Mouse (Mus musculus): ENCODE results near the gene Arntl2. TPM values are rescaled to one million over a fixed set of nuclear protein-coding genes. Genes with fewer than 3 reads are reported as not detected.
"Not testable (repeated sequence)": the region's sequence is repeated elsewhere in the genome, so short reads cannot be mapped to it uniquely, and the experiment has no call there.

Arntl2 gene
- total RNA-seq (2022): 1 to 10 TPM in 3 of 4 experiments, under 1 TPM in 1; 0.55 to 1.7 (median 1.5) TPM

- DNase-seq (ENCODE audit: low spot score): peak; percentile 78
Observed at GRCm38 (mm10) chr6:146795924-146796545, at the start of gene Arntl2. Gene Arntl2, plus strand, starts transcription at chr6:146796055.

DNA sequence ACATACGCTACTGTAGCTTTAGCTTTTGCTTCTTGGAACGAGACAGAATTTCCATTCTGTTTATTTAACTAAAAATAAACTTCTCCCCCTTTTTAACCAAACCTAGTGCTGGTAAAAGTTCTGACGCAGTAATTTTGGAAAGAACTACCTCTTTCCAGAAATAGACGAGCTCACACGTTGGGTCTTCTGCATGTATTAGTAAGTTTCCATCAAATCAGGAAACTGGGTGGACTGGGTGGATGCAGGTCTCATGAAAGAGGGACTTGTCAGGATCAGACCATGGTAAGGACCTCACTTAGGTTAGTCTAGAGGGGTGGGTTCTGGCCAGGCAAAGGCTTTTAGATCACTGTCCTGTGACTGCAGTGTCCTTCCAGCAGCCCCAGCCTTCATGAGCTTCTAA is 49.3 kb upstream of the Arntl2 start:
- DNase-seq (ENCODE audit: low spot score): no peak

DNA sequence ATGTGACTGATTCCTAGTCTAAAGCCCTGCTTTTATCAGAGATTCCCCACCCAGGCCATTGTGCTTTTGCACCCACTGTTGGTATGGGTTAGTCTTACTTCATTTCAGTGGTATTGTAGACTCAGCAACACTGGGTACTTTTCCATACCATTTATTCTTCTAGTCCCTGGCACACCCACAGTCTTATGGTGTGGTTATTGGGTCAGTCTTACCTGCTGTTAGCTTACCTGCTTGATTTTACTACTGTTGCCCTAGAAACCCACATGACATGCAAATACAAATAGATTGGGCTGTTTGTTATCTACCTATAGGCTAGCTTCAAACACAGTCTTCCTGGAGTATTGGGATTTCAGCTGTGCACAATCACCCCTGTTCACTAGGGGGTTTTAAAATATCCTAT is 48.8 kb upstream of the Arntl2 start:
- DNase-seq (ENCODE audit: low spot score): no peak

DNA sequence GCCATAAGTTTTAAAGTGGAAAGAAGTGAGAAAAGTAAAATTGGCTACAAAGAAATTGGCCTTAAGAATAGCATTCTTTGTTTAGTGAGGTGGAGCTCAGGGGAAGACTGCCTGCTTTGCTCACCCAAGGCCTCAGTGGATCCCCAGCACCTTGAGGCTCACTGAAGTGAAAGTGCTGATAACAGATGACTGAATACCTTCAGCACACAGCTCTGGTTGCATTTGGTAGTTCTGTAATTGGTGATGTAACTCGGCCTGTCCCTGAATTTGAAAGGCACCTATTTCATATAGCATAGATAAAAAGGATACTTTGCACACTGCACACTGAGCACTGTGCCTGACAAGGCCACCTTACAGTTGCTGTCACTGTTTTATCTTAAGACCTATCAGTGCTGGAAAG is 47.6 kb upstream of the Arntl2 start:
- DNase-seq (ENCODE audit: low spot score): no peak

DNA sequence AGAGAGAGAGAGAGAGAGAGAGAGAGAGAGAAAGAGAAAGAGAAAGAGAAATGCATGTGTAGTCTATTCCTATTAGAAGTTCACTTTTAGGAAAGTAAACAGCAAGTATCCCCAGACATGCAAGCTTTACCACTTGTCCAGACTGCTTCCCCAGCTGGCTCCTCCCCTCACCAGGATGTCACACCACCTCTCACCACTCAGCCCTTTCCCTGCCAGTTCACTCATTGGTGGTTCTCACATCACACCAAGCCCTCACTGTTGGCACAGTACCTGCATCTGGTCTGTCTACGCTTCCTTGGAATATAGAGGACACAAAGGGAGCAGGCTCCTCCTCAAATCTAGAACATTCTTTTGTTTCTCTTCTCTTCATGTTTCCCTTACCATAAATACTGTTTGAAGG is 44.2 kb upstream of the Arntl2 start:
- DNase-seq (ENCODE audit: low spot score): no peak

DNA sequence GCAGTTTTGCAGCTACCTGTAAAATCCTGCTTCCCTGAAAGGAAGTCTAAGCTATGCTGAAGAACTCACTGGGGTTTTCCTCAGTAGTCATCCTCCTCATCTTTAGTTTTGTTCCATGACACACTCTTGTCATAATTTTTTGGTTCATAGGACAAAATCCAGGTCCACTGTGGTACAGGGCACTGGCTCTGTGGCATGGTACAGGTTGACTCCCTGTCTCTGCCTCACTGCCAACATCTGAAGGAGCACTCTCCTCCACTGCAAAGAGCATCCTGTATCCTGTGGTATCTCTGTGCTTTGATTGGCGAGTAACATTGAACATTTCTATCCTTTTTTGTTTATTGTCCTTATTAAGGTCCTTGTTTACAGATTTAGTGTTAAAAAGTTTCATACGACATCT is 43.7 kb upstream of the Arntl2 start:
- DNase-seq (ENCODE audit: low spot score): no peak

- DNase-seq (ENCODE audit: low spot score): no peak
Observed at GRCm38 (mm10) chr6:146752612-146753011, 43.2 kb upstream of the Arntl2 start.

- no peak for DNase-seq (ENCODE audit: low spot score)
Observed at GRCm38 (mm10) chr6:146753560-146754160, 42.2 kb upstream of the Arntl2 start.

DNA sequence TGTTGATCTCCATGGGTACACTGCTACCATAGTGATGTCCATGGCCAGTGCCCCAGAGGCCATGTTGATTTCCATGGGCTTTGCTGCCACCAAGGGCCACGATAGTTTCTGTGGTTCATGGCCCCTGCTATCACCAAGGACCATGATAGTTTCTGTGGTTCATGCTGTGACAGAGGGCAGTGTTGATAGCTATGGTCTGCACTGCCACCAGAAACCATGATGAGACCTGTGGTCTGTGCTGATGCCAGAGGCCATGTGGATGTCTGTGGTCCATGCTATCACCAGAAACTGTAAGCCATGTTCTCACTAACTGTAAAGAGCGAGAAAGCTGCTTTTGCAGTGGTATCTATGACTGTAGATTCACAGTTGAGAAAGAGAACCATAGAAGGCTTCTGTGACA is 40.7 kb upstream of the Arntl2 start:
- DNase-seq (ENCODE audit: low spot score): no peak

GRCm38 (mm10) chr6:146755679-146756078 is 40.2 kb upstream of the Arntl2 start:
- DNase-seq (ENCODE audit: low spot score): no peak

DNA sequence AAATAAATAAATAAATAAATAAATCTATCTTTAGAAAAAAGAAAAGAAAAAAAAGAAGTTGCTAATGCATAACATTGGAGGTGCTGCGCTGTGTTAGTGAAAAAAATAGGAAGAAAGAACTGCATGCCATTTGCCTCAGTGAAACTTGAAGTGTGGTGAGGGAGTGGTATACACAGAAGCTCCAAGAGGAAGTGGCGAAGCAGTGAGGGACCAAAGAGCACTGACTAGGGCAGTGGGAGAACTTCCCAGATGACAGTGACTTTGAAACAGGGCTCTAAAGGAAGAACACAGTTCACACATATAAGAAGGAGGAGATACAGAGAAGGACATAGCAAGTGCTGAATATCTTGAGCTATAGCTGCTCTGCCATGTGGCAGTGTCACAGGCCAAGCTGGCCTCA is 36.8 kb upstream of the Arntl2 start:
- no peak for DNase-seq (ENCODE audit: low spot score)

GRCm38 (mm10) chr6:146760022-146760421 is 35.8 kb upstream of the Arntl2 start:
- DNase-seq (ENCODE audit: low spot score): no peak

- DNase-seq (ENCODE audit: low spot score): no peak
Observed at GRCm38 (mm10) chr6:146760736-146761135, 35.1 kb upstream of the Arntl2 start.

DNA sequence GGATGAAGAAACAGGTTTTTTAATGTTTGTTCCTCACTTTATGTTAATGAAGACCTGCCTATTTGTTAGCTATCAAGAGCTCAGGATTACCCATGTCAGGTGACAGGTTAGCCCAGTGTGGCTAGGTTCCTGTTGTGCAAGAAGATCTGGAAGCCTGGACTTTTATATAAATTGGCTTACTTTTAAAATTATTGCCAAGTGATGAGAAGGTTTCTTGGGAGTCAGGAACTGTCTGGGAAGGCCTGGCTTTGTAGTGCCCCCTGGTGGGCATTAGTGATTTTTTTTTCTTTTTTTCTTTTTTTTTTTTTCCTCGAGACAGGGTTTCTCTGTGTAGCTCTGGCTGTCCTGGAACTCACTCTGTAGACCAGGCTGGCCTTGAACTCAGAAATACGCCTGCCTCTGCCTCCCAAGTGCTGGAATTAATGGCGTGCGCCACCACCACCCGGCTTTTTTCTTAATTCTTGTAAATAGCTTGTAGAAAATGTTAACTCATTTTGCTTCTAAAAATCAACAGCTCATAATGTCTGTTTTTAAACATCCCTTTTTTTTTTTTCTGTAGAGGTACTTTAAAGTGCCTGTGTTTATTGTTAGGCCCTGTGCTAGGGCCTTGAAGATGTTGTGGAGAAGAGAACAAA is 33.5 kb upstream of the Arntl2 start:
- peak; percentile 49 for DNase-seq (ENCODE audit: low spot score)

- no peak for DNase-seq (ENCODE audit: low spot score)
Observed at GRCm38 (mm10) chr6:146764593-146764992, 31.3 kb upstream of the Arntl2 start.

DNA sequence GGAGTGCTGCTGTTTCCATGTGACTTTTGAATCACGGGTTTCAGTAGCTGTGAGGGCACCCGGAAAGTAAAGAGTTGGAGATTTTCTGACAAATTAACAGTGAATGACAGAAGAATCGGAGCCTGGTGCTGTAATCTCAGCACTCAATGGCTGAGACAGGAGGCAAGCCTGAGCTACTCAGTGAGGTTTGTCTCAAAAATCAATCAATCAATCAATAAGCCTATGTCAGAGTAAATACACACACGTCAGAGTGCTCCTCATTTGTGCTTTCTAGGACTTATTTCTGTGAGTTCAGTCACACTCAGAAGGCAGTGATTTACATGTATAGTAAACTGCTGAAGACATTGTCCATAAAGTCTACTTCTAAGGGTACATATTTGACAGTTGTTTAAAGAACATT is 30.6 kb upstream of the Arntl2 start:
- no peak for DNase-seq (ENCODE audit: low spot score)

DNA sequence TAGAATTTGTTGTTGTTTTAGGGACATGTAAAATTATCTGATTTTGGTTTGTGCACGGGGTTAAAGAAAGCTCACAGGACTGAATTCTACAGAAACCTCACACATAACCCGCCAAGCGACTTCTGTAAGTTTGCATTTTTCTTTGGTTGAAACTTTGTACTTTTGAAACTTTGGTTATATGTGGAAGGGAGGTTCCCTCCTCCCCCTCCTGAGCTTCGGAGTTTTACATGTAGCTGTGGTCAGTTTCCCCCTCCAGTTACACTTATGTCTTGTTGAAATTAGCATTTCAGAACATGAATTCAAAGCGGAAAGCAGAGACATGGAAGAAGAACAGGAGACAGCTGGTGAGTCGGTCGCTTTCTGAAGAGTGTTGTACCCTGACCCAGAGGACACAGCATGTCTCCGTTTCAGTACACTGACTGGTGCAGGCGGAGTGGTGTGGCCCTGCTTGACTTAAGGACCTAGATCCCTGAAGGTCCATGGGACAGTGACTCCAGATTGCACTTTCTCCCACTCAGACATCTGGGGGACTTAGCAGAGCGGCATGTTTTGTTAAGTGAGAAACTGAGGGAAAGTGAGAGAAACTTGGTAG is 26.9 kb upstream of the Arntl2 start:
- DNase-seq (ENCODE audit: low spot score): no peak

- peak; percentile 44 for DNase-seq (ENCODE audit: low spot score)
Observed at GRCm38 (mm10) chr6:146770005-146770745, 25.7 kb upstream of the Arntl2 start.

DNA sequence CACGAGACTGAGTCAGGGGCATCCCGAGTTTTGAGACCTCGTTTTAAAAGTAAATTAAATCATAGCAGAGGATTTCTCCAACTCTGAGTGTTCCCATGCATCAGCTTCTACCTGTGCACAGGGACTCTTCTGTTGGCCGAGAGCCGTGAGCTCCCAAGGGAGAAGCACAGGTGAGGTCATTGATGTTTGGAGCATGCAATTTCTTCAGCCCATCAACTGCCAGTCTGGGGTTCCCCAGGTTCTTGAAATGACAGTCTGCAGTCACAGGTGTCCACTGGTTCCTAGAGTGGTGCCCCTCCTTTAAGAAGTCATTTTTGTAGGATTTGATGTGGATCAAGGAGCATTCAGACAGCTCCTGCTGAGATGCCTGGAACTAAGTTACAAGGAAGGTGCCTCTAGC is 25.0 kb upstream of the Arntl2 start:
- no peak for DNase-seq (ENCODE audit: low spot score)

- not testable (repeated sequence) for DNase-seq (ENCODE audit: low spot score)
Observed at GRCm38 (mm10) chr6:146775864-146776263, 20.0 kb upstream of the Arntl2 start.

DNA sequence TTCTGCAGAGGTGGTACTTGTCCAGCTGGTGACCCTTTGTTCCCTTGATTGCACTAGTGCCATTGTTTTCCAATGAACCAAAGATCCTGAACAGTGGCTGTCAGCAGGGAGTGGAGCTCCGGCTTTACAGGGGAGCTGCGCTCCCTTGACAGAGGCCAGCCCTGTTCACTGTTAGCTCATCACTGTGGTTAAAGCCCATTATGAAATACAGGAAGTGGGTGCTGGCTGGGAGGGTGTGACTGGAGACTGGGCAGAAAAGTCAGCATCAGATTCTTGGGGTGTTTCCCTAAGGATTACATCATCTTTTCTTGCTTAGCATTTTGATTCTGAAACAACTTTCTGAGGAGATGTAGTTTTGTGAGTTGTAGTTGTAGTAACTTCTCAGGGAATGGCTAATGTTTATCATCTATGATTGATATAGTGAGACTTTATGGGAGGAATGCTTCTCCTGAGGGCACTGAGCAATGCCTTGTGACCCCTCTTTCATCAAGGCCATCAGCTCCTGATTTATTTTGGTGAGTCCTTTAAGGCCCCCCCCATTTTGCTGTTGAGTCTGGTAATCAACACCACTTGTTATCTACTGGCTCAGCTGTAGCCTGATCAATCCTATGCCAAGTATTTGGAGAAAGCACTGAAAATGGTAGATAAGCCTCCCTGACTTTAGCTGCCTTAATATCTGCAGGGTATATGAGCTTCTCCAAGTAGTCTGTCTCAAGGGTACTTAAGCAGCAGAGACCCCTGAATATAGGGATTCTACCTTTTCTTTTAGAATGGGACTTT is 19.1 kb upstream of the Arntl2 start:
- DNase-seq (ENCODE audit: low spot score): peak; percentile 67
